Mouse (Mus musculus) liver, embryonic 12.5 days (tissue): Measurements from ENCODE around the gene Cacng3. TPM values are rescaled to one million over a fixed set of nuclear protein-coding genes. Genes with fewer than 3 reads are reported as not detected.
A peak's percentile ranks its signal among the peaks of the same experiment; 100 is the strongest.

ENCODE experiments used
- ATAC-seq: fragments of 200-750 bp; cut with Nextera tagmentation; 2 replicates; pipeline ENCODE4 v1.8.0; 2017; ENCODE audit warnings: moderate number of reproducible peaks, mild to moderate bottlenecking, moderate library complexity
- H3K27ac ChIP-seq: fragments of 300-500 bp; sonication (generic); 2 replicates; pipeline ENCODE4 v1.5.1; 2016; ENCODE audit warnings: mild to moderate bottlenecking
- H3K27me3 ChIP-seq: fragments of 300-500 bp; sonication (generic); replicated peaks from 2 replicates; pipeline ENCODE4 v1.6.1; 2016; ENCODE audit warnings: mild to moderate bottlenecking, moderate library complexity
- H3K36me3 ChIP-seq: fragments of 300-500 bp; sonication (generic); 2 replicates; pipeline ENCODE4 v1.6.1; 2016; ENCODE audit warnings: mild to moderate bottlenecking, moderate library complexity
- H3K4me1 ChIP-seq: fragments of 300-500 bp; sonication (generic); 2 replicates; pipeline ENCODE4 v1.6.1; 2016
- H3K4me2 ChIP-seq: fragments of 300-500 bp; sonication (generic); 2 replicates; pipeline ENCODE4 v1.6.1; 2016; ENCODE audit warnings: mild to moderate bottlenecking, moderate library complexity
- H3K4me3 ChIP-seq: fragments of 300-500 bp; sonication (generic); 2 replicates; pipeline ENCODE4 v1.5.1; 2016; ENCODE audit warnings: mild to moderate bottlenecking, moderate library complexity
- H3K9ac ChIP-seq: fragments of 300-500 bp; sonication (generic); 2 replicates; pipeline ENCODE4 v1.6.1; 2016; ENCODE audit warnings: mild to moderate bottlenecking, moderate library complexity
- H3K9me3 ChIP-seq: fragments of 300-500 bp; sonication (generic); replicated peaks from 2 replicates; pipeline ENCODE4 v1.6.1; 2016; ENCODE audit warnings: mild to moderate bottlenecking, moderate library complexity
- WGBS: fragments of 180-500 bp; shearing (Covaris S2); methylation state at CpG from one replicate; pipeline ENCODE4 v1.1.7; 2016; ENCODE audit not compliant: insufficient replicate concordance; 5-methylcytosine and 5-hydroxymethylcytosine counted together
- polyA plus RNA-seq: library from polyadenylated mRNA; unstranded; fragments of >200 nt; fragmentation: Nextera tagmentation; extraction: Ambion mirVana; gene quantifications from 2 replicates; pipeline ENCODE4 v1.2.1, GENCODE M21; 2016

The Cacng3 gene
- polyA plus RNA-seq, 1 experiment from 2014 or later = not detected

DNA sequence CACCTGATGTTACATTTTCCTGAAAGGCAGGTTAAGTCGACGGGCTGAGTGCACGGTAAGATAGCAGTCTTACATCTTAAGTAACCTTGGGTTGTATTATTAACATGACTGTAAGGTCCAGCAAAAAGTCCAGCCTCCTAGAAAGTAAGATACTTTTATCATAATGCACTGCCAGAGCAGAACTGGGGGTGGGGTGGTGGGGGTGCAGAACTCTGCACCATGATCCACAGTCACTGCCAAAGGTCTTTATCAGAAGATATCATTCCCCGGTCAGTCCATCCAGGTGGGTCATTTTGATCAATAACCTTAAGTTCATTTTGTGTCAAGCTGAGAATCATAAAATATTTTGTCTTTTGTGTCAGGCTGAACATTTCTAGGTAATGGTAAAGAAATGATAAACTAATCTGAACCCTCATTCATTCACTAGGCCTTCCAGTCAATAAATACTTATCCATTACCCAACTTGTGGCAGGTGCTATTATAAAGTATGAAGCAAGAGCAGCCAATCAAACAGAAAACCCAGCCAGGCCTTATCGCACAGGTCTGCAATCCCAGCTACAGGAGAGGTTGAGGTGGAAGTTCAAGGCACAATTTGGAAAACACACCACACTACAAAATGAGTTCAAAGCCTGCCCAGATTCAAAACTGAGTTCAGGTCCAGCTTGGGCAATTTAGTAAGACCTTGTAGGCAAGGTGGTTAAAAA, 12.7 kb upstream of the Cacng3 start:
- Histone ChIP-seq H3K27ac (no peak overlapping the region), H3K9ac (no peak overlapping the region), H3K4me3 (no peak overlapping the region), H3K4me1 (no peaks in the 10 kb centered on the region), H3K4me2 (no peak overlapping the region), H3K27me3 (no peaks in the 10 kb centered on the region), H3K9me3 (no peaks in the 10 kb centered on the region), H3K36me3 (no peaks in the 10 kb centered on the region)
- WGBS = 74% methylated on average over 5 of the region's 5 CpGs
- no peak for ATAC-seq

DNA sequence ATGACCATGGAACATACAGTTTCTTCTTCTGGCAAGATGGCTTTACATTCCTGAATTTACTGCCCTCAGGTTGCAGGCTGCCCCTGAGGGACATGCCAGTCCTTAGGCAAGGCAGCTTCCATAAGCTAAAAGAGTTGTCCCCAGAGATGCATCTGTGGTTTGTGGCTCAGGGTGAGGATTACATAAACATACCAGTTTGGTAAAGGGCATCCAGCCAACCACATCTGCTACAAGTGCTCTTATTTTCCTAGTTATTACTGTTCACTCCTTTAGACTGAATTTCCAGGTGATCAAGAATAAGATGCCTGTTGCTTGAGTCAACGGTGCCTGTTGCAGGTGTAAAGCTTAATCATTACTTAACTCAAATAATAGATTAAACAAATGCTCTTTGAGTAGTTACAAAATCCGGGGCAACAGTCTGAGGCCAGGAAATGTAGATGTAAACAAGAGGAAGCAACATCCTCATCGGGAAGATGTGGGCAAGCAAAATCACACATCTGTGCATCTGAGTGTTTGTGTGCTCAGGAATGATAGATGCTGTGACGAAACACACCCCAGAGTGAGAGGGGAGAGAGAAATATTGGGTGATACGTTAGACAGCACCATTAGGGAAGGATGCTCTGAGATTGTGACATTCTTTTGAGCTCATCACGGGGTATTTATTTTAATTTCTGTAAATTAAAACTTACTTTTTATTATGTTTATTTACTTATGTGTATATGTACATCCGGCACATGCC, 4.8 kb upstream of the Cacng3 start:
- Histone ChIP-seq H3K4me1 (no peaks in the 10 kb centered on the region), H3K27ac (no peak overlapping the region), H3K9ac (no peak overlapping the region), H3K36me3 (no peaks in the 10 kb centered on the region), H3K27me3 (no peaks in the 10 kb centered on the region), H3K4me3 (no peak overlapping the region), H3K9me3 (no peaks in the 10 kb centered on the region), H3K4me2 (no peak overlapping the region)
- no peak for ATAC-seq
- 44% methylated on average over 7 of the region's 7 CpGs for WGBS

DNA sequence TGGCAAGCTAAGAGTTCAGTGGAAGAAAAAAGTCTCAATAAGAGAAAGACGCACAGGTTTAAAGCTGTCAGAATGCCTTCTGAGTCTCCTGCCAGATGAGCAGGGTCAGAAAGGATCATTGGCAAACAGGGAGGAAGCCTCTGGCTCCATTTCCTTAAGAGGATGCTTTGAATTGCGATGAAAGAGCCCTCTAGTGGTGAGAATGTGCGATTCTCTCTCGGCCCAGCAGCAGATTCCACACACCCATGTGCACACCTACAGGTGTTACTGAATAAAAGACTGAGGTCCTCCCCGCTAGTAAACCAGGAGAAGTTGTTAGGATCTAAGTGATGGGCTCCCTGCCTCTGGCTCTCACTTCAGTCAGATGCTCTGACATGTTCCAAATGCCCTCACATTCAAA, 2.4 kb upstream of the Cacng3 start:
- no peak overlapping the region for H3K27ac ChIP-seq

DNA sequence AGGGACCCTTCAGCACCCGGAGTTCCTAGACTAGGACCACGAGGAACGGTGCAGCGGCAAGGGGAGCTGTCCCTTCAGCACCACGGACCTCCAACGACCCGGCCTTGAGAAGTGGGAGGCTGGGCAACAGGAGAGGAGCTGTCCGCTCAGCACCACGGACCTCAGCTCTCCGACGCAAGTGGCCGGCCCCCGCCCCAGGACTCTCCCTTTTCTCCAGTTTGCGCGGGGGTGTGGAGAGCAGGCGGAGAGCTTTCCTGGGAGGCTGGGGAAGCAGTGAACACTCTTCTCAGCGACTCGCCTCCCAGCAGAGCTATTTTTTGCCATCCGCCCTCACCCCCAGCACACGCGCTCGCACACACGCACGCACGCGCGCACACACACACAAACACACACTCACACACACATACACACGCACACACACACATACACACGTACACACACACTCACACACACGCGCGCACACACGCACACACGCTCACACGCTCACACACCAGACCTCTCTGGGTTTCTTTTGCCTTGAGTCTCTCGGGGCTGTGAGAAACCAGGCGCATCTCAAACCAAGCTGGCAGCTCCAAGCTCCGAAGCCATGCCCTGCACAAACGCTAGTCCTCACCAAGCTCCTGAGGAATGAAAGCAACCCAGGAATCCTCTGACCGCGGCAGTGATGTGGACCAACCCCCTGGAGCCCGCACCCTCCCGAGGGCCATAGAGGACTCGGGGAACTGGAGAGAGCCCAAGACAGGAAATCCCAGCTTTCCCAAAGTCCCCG, 765 bp downstream of the Cacng3 start:
- ATAC-seq = peak; percentile 55

More for the DNA sequence above, 2.4 kb upstream of the Cacng3 start:
- no peak overlapping the region for H3K4me3 ChIP-seq
- 19% methylated on average over 5 of the region's 5 CpGs for WGBS
- H3K9ac ChIP-seq = no peak overlapping the region
- H3K36me3 ChIP-seq = no peaks in the 10 kb centered on the region
- ATAC-seq = no peak
- peaks cover 12% of the 10 kb centered on the region for H3K27me3 ChIP-seq
- H3K4me2 ChIP-seq = no peak overlapping the region
- H3K4me1 ChIP-seq = 0 out of 2 replicates have a peak, but pooled peaks cover 4% of the 10 kb centered on the region
- H3K9me3 ChIP-seq = no peaks in the 10 kb centered on the region

DNA sequence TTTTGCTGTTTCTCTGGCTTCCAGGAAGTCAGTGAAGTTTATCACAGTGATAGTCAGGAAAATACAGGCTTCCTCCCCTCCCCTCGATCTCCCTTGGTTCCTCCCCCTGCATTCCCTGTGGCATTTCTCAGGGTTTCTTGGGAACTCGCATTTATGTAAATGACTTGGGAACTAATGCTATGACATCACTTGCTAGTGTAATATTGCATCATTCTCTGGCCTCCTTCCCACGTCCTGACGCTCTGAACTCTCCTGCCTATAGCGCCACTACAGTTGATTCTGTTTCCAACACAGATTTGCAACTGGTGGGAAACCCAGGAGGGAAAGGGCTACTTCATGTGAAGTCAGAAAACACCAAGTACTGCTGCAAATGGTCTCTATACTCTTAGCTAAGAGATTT, 2.7 kb downstream of the Cacng3 start:
- Histone ChIP-seq H3K9me3 (no peaks in the 10 kb centered on the region), H3K4me3 (no peak overlapping the region), H3K4me2 (no peak overlapping the region), H3K4me1 (0 out of 2 replicates have a peak, but pooled peaks cover 4% of the 10 kb centered on the region), H3K36me3 (no peaks in the 10 kb centered on the region), H3K27ac (no peak overlapping the region), H3K9ac (no peak overlapping the region), H3K27me3 (peaks cover 12% of the 10 kb centered on the region)
- no peak for ATAC-seq
- WGBS = 28% methylated on average over 5 of the region's 5 CpGs

More for the DNA sequence above, 765 bp downstream of the Cacng3 start:
- WGBS = 11% methylated on average over 45 of the region's 45 CpGs
- 0 out of 2 replicates have a peak, but pooled peaks cover 4% of the 10 kb centered on the region for H3K4me1 ChIP-seq
- no peak overlapping the region for H3K27ac ChIP-seq
- H3K27me3 ChIP-seq = peaks cover 12% of the 10 kb centered on the region
- H3K4me2 ChIP-seq = no peak overlapping the region; the same call in 1 of the 2 replicates
- H3K36me3 ChIP-seq = no peaks in the 10 kb centered on the region
- no peaks in the 10 kb centered on the region for H3K9me3 ChIP-seq
- no peak overlapping the region for H3K4me3 ChIP-seq
- no peak overlapping the region for H3K9ac ChIP-seq

DNA sequence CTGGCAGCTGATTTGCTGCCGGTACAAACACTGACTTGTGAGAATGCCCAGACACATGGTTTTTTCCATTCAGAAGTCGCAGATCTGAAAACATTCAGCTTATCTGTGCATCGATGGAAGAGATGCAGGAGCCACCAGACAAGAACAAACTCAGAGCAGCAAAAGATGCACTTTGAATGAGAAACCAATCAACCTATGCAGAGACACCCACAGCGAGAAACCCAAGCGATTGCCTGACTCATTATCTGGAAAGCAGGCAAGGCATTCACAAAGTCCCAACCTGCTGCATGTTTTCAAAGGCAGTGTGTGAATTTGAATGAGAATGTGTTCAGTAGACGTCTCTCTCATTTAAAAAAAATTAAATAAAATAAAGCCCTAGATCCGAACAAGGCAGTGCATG, 4.9 kb downstream of the Cacng3 start:
- Histone ChIP-seq H3K4me3 (no peak overlapping the region), H3K27ac (no peak overlapping the region)

DNA sequence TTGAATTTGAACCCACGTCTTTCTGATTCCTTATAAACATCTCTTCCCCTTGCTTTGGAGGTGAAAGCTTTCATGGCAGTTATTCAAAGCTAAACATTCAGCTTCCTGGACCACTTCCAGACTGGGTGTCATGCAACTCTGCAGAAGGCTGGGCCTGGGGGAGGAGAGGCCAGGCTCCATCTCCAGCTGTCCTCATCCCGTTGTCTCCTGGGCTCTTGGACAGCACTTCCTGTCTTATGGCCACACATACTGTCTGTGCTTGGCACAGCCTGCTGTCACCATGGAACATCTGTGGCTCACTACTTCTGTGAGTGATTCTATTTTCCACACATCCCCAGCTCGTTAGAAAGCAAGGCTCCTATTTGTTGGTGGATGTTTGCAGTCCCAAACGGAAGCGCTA, 31.5 kb downstream of the Cacng3 start:
- H3K27me3 ChIP-seq = no peaks in the 10 kb centered on the region
- ATAC-seq = no peak
- no peak overlapping the region for H3K27ac ChIP-seq
- H3K4me2 ChIP-seq = no peak overlapping the region
- no peak overlapping the region for H3K4me3 ChIP-seq
- H3K9me3 ChIP-seq = no peaks in the 10 kb centered on the region
- H3K36me3 ChIP-seq = no peaks in the 10 kb centered on the region
- no peak overlapping the region for H3K9ac ChIP-seq
- 57% methylated on average over 5 of the region's 5 CpGs for WGBS
- H3K4me1 ChIP-seq = no peaks in the 10 kb centered on the region

More for the DNA sequence above, 4.9 kb downstream of the Cacng3 start:
- 0 out of 2 replicates have a peak, but pooled peaks cover 4% of the 10 kb centered on the region for H3K4me1 ChIP-seq
- WGBS = 65% methylated on average over 7 of the region's 7 CpGs
- H3K27me3 ChIP-seq = peaks cover 12% of the 10 kb centered on the region
- no peaks in the 10 kb centered on the region for H3K36me3 ChIP-seq
- no peak for ATAC-seq
- no peak overlapping the region for H3K9ac ChIP-seq
- H3K4me2 ChIP-seq = no peak overlapping the region
- H3K9me3 ChIP-seq = no peaks in the 10 kb centered on the region

DNA sequence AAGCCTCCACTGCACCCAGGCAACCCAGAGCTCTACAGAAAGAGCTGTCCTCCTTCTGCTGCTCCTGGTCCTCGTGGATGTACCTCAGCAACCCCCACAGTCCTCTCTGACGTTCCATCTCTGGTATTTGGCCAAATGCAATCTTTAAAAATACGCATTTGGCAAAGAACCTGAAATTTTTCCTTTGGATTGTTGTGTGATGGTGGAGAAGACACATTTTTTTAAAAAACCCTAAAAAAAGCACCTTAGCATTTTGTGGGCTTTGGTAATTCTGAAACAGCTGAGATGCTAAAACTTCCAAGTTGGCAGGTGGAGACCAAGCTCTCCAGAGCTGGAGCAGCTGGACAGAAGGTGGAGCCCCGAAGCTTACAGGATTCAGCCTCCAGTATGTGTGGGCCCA, 32.2 kb downstream of the Cacng3 start:
- H3K4me2 ChIP-seq = no peak overlapping the region
- 63% methylated on average over 4 of the region's 4 CpGs for WGBS
- H3K4me3 ChIP-seq = no peak overlapping the region
- H3K4me1 ChIP-seq = no peaks in the 10 kb centered on the region
- no peaks in the 10 kb centered on the region for H3K27me3 ChIP-seq
- no peak overlapping the region for H3K9ac ChIP-seq
- no peaks in the 10 kb centered on the region for H3K9me3 ChIP-seq
- H3K27ac ChIP-seq = no peak overlapping the region
- no peaks in the 10 kb centered on the region for H3K36me3 ChIP-seq
- no peak for ATAC-seq

DNA sequence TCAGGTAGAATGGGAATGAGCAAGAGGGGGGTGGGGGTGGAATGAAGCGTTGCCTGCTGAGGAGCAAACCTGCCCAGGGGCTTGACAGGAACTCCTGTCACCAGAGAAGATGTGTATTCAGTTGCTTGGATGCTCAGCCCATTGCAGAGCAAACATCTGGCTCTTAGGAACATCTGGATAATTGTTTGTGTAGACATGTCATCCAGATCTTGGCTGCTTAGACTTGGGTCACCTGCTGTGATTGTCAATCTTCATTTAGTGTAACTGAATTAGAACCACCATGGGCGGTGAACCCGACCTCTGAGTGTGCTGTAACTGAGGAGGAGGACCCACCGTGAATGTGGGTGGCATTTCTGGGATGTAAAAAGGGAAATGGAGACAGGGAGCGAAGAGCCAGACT, 36.4 kb downstream of the Cacng3 start:
- H3K27me3 ChIP-seq = no peaks in the 10 kb centered on the region
- no peak overlapping the region for H3K9ac ChIP-seq
- H3K27ac ChIP-seq = no peak overlapping the region
- H3K4me2 ChIP-seq = no peak overlapping the region
- ATAC-seq = no peak
- no peak overlapping the region for H3K4me3 ChIP-seq
- WGBS = 42% methylated on average over 5 of the region's 5 CpGs
- H3K9me3 ChIP-seq = no peaks in the 10 kb centered on the region
- H3K4me1 ChIP-seq = no peaks in the 10 kb centered on the region
- H3K36me3 ChIP-seq = no peaks in the 10 kb centered on the region

DNA sequence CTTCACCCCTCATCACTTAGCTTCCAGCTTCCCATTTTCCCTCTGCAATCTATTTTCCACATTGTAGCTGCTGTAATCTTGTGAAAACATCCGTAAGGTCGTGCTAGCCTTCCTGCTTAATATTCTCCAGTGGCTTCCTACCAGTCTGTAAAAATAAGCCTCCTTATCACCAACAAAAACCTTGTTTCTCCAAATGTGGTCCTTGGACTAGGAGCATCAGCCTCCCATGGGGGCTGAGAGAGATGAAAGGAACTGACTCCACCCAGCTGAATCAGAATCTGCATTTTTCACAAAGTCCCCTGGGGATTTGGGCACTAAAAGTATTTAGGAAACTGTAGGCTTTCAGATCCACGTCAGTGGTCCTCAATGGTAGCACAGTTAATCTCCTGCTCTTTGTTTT, 46.0 kb downstream of the Cacng3 start:
- H3K36me3 ChIP-seq = no peaks in the 10 kb centered on the region
- no peak for ATAC-seq

DNA sequence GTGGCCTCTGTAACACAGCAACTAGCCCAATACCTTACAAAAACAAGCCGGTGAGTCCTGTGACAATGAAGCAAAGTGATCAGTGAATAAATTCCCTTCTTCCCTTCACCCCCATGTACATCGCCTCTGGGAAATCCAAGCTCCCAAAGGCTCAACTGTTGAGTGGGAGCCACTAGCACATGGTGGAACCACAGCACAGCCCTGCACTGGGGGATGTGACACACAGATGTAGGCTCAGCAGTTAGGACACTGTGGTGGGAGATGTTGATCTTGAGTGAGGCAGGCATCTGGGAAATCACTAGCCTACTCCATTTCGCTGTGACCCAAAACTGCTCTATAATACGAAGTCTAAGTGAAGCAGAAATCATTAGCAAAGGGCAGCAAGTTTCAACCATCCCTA, 48.2 kb downstream of the Cacng3 start:
- no peak overlapping the region for H3K9ac ChIP-seq
- no peaks in the 10 kb centered on the region for H3K9me3 ChIP-seq
- H3K27ac ChIP-seq = no peak overlapping the region
- no peak overlapping the region for H3K4me3 ChIP-seq
- H3K4me2 ChIP-seq = no peak overlapping the region
- no peak for ATAC-seq
- H3K27me3 ChIP-seq = no peaks in the 10 kb centered on the region
- H3K4me1 ChIP-seq = no peaks in the 10 kb centered on the region
- WGBS = 71% methylated on average over 4 of the region's 4 CpGs
- H3K36me3 ChIP-seq = no peaks in the 10 kb centered on the region

More for the DNA sequence above, 46.0 kb downstream of the Cacng3 start:
- Histone ChIP-seq H3K27me3 (no peaks in the 10 kb centered on the region), H3K4me2 (no peak overlapping the region), H3K4me1 (no peaks in the 10 kb centered on the region), H3K9me3 (no peaks in the 10 kb centered on the region), H3K9ac (no peak overlapping the region), H3K4me3 (no peak overlapping the region), H3K27ac (no peak overlapping the region)
- WGBS = 27% methylated on average over 3 of the region's 3 CpGs

DNA sequence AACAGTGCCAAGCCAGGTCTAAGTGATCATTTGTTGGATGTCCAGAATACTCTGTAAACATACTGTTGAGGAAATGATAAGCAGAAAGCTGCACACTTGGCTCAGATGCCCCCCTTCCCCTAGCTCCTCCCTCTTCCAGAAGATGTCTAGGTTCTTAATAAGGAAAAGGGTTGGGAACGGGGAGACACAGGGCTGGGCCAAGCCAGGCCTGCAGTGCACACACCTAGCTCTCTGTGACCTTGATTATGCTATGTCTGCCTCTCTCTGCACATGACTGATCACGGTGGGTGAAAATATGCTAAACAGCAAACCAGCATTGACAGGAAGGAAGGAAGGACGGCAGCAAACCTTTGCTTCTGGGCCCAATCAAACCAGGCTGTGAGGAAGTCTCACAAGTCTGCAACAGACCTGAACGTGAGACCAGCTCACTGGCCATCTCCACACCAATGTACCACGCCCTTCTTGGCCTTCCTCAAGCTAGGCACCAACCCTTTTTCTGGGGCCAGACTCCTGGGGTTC, 53.1 kb downstream of the Cacng3 start:
- Histone ChIP-seq H3K36me3 (no peaks in the 10 kb centered on the region), H3K9ac (no peak overlapping the region), H3K9me3 (no peaks in the 10 kb centered on the region), H3K4me1 (no peaks in the 10 kb centered on the region), H3K4me2 (no peak overlapping the region), H3K27me3 (no peaks in the 10 kb centered on the region), H3K4me3 (no peak overlapping the region), H3K27ac (no peak overlapping the region)
- 24% methylated on average over 5 of the region's 5 CpGs for WGBS
- no peak for ATAC-seq
